Mouse (Mus musculus): ENCODE measurements around the gene Dnah11. TPM values are rescaled to one million over a fixed set of nuclear protein-coding genes. Genes with fewer than 3 reads are reported as not detected.

The Dnah11 gene
- polyA plus RNA-seq, 1 experiment: not detected

DNA sequence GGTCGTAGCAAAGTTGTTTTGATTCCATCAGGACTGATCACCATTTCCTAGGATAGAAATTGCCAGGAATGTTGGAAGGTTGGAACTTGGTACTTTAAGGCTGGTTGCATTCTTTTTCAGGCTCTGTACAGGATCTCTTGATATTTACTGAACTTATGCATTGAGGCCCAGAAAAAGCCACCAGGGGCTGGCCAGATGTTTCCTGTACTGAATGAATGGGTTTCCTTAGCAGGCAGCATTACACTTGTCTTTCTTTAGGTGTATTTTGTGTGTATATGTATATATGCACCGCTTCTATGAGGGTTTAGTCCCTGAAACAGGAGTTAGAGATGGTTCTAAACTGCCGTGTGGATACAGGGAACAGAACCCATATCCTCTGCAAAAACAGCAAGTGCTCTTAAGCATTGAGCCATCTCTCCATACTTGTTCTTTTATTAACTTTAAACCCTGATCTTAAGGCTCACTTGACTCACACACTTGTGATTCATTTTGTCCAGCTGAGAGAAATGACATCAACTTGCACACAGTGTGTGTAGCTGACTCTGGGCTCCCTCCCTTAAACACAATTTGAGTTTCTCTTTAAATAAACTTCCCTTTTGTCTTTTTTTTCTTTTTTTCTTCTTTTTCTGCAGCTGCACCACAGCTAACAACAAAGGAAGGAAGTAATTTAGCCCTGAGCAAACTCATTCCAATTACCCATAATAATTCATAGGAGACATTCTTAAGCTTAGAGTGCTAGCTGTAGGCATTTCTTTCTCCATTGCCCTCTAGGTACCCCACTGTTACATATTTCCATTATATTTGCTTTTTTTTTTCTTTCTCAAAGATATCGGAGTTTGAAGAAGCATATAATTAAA, 330.9 kb downstream of the Dnah11 start:
- H3K4me3 ChIP-seq: no peak overlapping the region
- no peaks in the 10 kb centered on the region for H3K36me3 ChIP-seq (ENCODE audit: control insufficient read depth, insufficient read depth)
- H3ac ChIP-seq (ENCODE audit: control insufficient read depth, insufficient read length): no peak overlapping the region
- TF ChIP-seq CEBPB (IDR thresholded peaks at IDR 0.05; ENCODE audit: insufficient read depth, poor library complexity, severe bottlenecking) (no peak), MYOG (IDR thresholded peaks at IDR 0.05; ENCODE audit: control insufficient read depth in 1 of 3, insufficient read depth in 1 of 3, insufficient read length in 2 of 3, low read depth in 2 of 3) (no peak), MAX (IDR thresholded peaks at IDR 0.05; ENCODE audit: low read depth) (no peak), TCF3 (IDR thresholded peaks at IDR 0.05; ENCODE audit: insufficient read length, low read depth) (no peak), USF1 (IDR thresholded peaks at IDR 0.05; ENCODE audit: low read depth) (no peak), REST (IDR thresholded peaks at IDR 0.05; ENCODE audit: insufficient read depth, insufficient read length) (no peak), E2F4 (IDR thresholded peaks at IDR 0.05; ENCODE audit: insufficient read depth) (no peak), SRF (IDR thresholded peaks at IDR 0.05; ENCODE audit: control insufficient read depth, insufficient read length, low read depth) (no peak), TCF12 (IDR thresholded peaks at IDR 0.05; ENCODE audit: insufficient read depth, poor library complexity, severe bottlenecking) (no peak), POLR2AphosphoS2 (IDR thresholded peaks at IDR 0.05; ENCODE audit: insufficient read length, low read depth) (no peak), MYOD1 (IDR thresholded peaks at IDR 0.05; ENCODE audit: control insufficient read depth in 1 of 3, insufficient read length in 2 of 3, low read depth in 2 of 3) (no peak)
- H3K79me2 ChIP-seq (ENCODE audit: control insufficient read depth, insufficient read depth): no peaks in the 10 kb centered on the region
- no peaks in the 10 kb centered on the region for H3K27me3 ChIP-seq (ENCODE audit: control insufficient read depth, insufficient read depth, insufficient read length)
- no peak overlapping the region for H3K4me2 ChIP-seq (ENCODE audit: low read depth)

DNA sequence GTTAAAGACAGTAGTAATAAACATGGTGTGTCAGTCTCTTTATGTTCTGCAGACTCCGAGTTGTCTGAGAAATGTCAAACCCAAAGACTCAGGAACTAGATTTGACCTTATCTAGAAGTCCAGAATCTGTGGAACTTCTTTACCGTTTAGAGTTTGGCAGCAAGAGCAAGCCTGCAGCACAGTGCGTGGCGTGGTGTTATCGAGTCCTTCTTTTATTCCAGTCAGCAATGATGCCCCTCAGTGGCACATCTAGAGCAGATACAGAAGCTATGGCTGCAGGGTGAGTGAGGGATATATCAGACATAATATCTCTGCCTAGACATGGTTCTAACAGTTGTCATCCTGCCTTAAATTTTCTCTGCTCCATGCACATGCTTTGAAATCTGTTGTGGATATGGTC, 336.2 kb downstream of the Dnah11 start:
- Histone ChIP-seq H3ac (ENCODE audit: control insufficient read depth, insufficient read length) (no peak overlapping the region), H3K79me2 (ENCODE audit: control insufficient read depth, insufficient read depth) (no peaks in the 10 kb centered on the region), H3K4me2 (ENCODE audit: low read depth) (no peak overlapping the region), H3K27me3 (ENCODE audit: control insufficient read depth, insufficient read depth, insufficient read length) (no peaks in the 10 kb centered on the region), H3K36me3 (ENCODE audit: control insufficient read depth, insufficient read depth) (no peaks in the 10 kb centered on the region), H3K4me3 (no peak overlapping the region)
- TF ChIP-seq TCF3 (IDR thresholded peaks at IDR 0.05; ENCODE audit: insufficient read length, low read depth) (no peak), POLR2AphosphoS2 (IDR thresholded peaks at IDR 0.05; ENCODE audit: insufficient read length, low read depth) (no peak), MAX (IDR thresholded peaks at IDR 0.05; ENCODE audit: low read depth) (no peak), E2F4 (IDR thresholded peaks at IDR 0.05; ENCODE audit: insufficient read depth) (no peak), MYOD1 (IDR thresholded peaks at IDR 0.05; ENCODE audit: control insufficient read depth in 1 of 3, insufficient read length in 2 of 3, low read depth in 2 of 3) (no peak), CEBPB (IDR thresholded peaks at IDR 0.05; ENCODE audit: insufficient read depth, poor library complexity, severe bottlenecking) (no peak), MYOG (IDR thresholded peaks at IDR 0.05; ENCODE audit: control insufficient read depth in 1 of 3, insufficient read depth in 1 of 3, insufficient read length in 2 of 3, low read depth in 2 of 3) (no peak), SRF (IDR thresholded peaks at IDR 0.05; ENCODE audit: control insufficient read depth, insufficient read length, low read depth) (no peak), POLR2A (IDR thresholded peaks at IDR 0.05; ENCODE audit: insufficient read length, low read depth) (no peak), USF1 (IDR thresholded peaks at IDR 0.05; ENCODE audit: low read depth) (no peak), TCF12 (IDR thresholded peaks at IDR 0.05; ENCODE audit: insufficient read depth, poor library complexity, severe bottlenecking) (no peak), REST (IDR thresholded peaks at IDR 0.05; ENCODE audit: insufficient read depth, insufficient read length) (no peak)

DNA sequence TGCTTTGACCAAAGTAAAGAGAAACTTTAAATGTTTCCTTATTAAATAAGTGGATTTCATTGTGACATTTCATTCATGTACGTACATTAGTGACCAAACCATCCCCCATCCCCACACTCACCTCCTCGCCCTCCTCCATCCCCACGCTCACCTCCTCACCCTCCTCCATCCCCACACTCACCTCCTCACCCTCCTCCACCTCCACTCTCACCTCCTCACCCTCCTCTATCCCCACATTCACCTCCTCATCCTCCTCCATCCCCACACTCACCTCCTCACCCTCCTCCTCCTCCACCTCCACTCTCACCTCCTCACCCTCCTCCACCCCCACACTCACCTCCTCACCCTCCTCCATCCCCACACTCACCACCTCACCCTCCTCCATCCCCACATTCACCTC, 337.6 kb downstream of the Dnah11 start:
- no peak for TF ChIP-seq MYOD1 (IDR thresholded peaks at IDR 0.05; ENCODE audit: control insufficient read depth in 1 of 3, insufficient read length in 2 of 3, low read depth in 2 of 3)
- TF ChIP-seq TCF12 (IDR thresholded peaks at IDR 0.05; ENCODE audit: insufficient read depth, poor library complexity, severe bottlenecking): no peak
- TF ChIP-seq TCF3 (IDR thresholded peaks at IDR 0.05; ENCODE audit: insufficient read length, low read depth): no peak
- TF ChIP-seq CEBPB (IDR thresholded peaks at IDR 0.05; ENCODE audit: insufficient read depth, poor library complexity, severe bottlenecking): no peak
- no peak for TF ChIP-seq POLR2A (IDR thresholded peaks at IDR 0.05; ENCODE audit: insufficient read length, low read depth)
- TF ChIP-seq POLR2AphosphoS2 (IDR thresholded peaks at IDR 0.05; ENCODE audit: insufficient read length, low read depth): no peak
- TF ChIP-seq SRF (IDR thresholded peaks at IDR 0.05; ENCODE audit: control insufficient read depth, insufficient read length, low read depth): no peak
- no peak for TF ChIP-seq MAX (IDR thresholded peaks at IDR 0.05; ENCODE audit: low read depth)
- Histone ChIP-seq H3ac (ENCODE audit: control insufficient read depth, insufficient read length) (no peak overlapping the region), H3K36me3 (ENCODE audit: control insufficient read depth, insufficient read depth) (no peaks in the 10 kb centered on the region), H3K4me3 (no peak overlapping the region), H3K27me3 (ENCODE audit: control insufficient read depth, insufficient read depth, insufficient read length) (no peaks in the 10 kb centered on the region), H3K4me2 (ENCODE audit: low read depth) (no peak overlapping the region), H3K79me2 (ENCODE audit: control insufficient read depth, insufficient read depth) (no peaks in the 10 kb centered on the region)

DNA sequence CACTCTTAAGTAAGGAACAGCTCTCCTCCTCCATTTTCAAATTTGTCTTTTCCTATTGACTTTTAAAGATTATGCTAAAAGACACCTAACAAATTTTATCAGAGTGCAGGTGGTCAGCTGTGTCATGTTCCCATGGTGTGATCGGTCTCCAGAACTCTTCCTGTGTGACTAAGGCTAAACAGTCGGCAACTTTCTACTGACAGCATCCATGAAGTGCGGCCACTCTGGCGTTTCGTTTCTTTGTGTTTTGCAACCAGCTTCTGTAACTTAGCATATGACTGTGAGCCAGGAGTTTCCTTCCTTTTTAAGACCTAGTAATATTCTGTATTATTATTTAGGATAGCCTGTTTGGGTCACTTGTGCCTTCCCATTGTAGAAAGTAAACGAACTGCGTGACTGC, 338.0 kb downstream of the Dnah11 start:
- H3ac ChIP-seq (ENCODE audit: control insufficient read depth, insufficient read length): no peak overlapping the region
- no peaks in the 10 kb centered on the region for H3K79me2 ChIP-seq (ENCODE audit: control insufficient read depth, insufficient read depth)
- no peak overlapping the region for H3K4me2 ChIP-seq (ENCODE audit: low read depth)
- no peaks in the 10 kb centered on the region for H3K36me3 ChIP-seq (ENCODE audit: control insufficient read depth, insufficient read depth)
- no peaks in the 10 kb centered on the region for H3K27me3 ChIP-seq (ENCODE audit: control insufficient read depth, insufficient read depth, insufficient read length)
- no peak overlapping the region for H3K4me3 ChIP-seq
- TF ChIP-seq TCF12 (IDR thresholded peaks at IDR 0.05; ENCODE audit: insufficient read depth, poor library complexity, severe bottlenecking) (no peak), REST (IDR thresholded peaks at IDR 0.05; ENCODE audit: insufficient read depth, insufficient read length) (no peak), E2F4 (IDR thresholded peaks at IDR 0.05; ENCODE audit: insufficient read depth) (no peak), MAX (IDR thresholded peaks at IDR 0.05; ENCODE audit: low read depth) (no peak), POLR2A (IDR thresholded peaks at IDR 0.05; ENCODE audit: insufficient read length, low read depth) (no peak), SRF (IDR thresholded peaks at IDR 0.05; ENCODE audit: control insufficient read depth, insufficient read length, low read depth) (no peak), USF1 (IDR thresholded peaks at IDR 0.05; ENCODE audit: low read depth) (no peak), CEBPB (IDR thresholded peaks at IDR 0.05; ENCODE audit: insufficient read depth, poor library complexity, severe bottlenecking) (no peak), MYOG (IDR thresholded peaks at IDR 0.05; ENCODE audit: control insufficient read depth in 1 of 3, insufficient read depth in 1 of 3, insufficient read length in 2 of 3, low read depth in 2 of 3) (no peak), POLR2AphosphoS2 (IDR thresholded peaks at IDR 0.05; ENCODE audit: insufficient read length, low read depth) (no peak), TCF3 (IDR thresholded peaks at IDR 0.05; ENCODE audit: insufficient read length, low read depth) (no peak), MYOD1 (IDR thresholded peaks at IDR 0.05; ENCODE audit: control insufficient read depth in 1 of 3, insufficient read length in 2 of 3, low read depth in 2 of 3) (no peak)

All from myocyte (in vitro differentiated cells).